Mouse (Mus musculus) stomach, postnatal 0 days (tissue): ENCODE measurements around the gene Atp13a2. TPM values are rescaled to one million over a fixed set of nuclear protein-coding genes. Genes with fewer than 3 reads are reported as not detected.

Experiments
- ATAC-seq: fragments of 200-750 bp; cut with Nextera tagmentation; 2 replicates; pipeline ENCODE4 v1.8.0; 2017; ENCODE audit not compliant: low FRiP score, low TSS enrichment
- DNase-seq: peaks from one replicate; pipeline ENCODE4 v3.0.0-alpha.2; 2016; ENCODE audit warnings: low spot score
- H3K27ac ChIP-seq: fragments of 300-500 bp; sonication (generic); replicated peaks from 2 replicates; pipeline ENCODE4 v1.5.1; 2014; ENCODE audit warnings: mild to moderate bottlenecking, control low read depth
- H3K27me3 ChIP-seq: fragments of 300-500 bp; sonication (generic); 2 replicates; pipeline ENCODE4 v1.6.1; 2014; ENCODE audit warnings: low read length; ENCODE audit not compliant: control insufficient read depth, insufficient read depth
- H3K36me3 ChIP-seq: fragments of 300-500 bp; sonication (generic); 2 replicates; pipeline ENCODE4 v1.6.1; 2014; ENCODE audit warnings: low read length, mixed read lengths; ENCODE audit not compliant: control insufficient read depth, insufficient read depth
- H3K4me1 ChIP-seq: fragments of 300-500 bp; sonication (generic); replicated peaks from 2 replicates; pipeline ENCODE4 v1.6.1; 2014; ENCODE audit warnings: antibody characterized with exemption; ENCODE audit not compliant: control insufficient read depth, insufficient read depth
- H3K4me2 ChIP-seq: fragments of 300-500 bp; sonication (generic); replicated peaks from 2 replicates; pipeline ENCODE4 v1.6.1; 2014; ENCODE audit warnings: low read depth, mild to moderate bottlenecking, control low read depth, moderate library complexity
- H3K4me3 ChIP-seq: fragments of 300-500 bp; sonication (generic); 2 replicates; pipeline ENCODE4 v1.5.1; 2014; ENCODE audit warnings: low read depth, low read length, control low read depth
- H3K9ac ChIP-seq: fragments of 300-500 bp; sonication (generic); 2 replicates; pipeline ENCODE4 v1.6.1; 2014; ENCODE audit warnings: mild to moderate bottlenecking, low read length, control low read depth, mixed read lengths
- H3K9me3 ChIP-seq: fragments of 300-500 bp; sonication (generic); 2 replicates; pipeline ENCODE4 v1.6.1; 2016; ENCODE audit warnings: low read length; ENCODE audit not compliant: control insufficient read depth
- CTCF ChIP-seq: IDR thresholded peaks from 2 replicates; pipeline ENCODE4 v1.5.1; 2016; ENCODE audit warnings: antibody characterized with exemption, low read depth, mild to moderate bottlenecking, moderate library complexity
- EP300 ChIP-seq: optimal IDR thresholded peaks from 2 replicates; pipeline ENCODE3; 2016; ENCODE audit warnings: antibody characterized with exemption
- WGBS: fragments of 180-500 bp; shearing (Covaris S2); extraction: QIAGEN DNeasy Blood & Tissue Kit; methylation state at CpG from one replicate; pipeline ENCODE4 v1.1.7; 2014; 5-methylcytosine and 5-hydroxymethylcytosine counted together
- polyA plus RNA-seq: library from polyadenylated mRNA; unstranded; fragments of >200 nt; fragmentation: Nextera tagmentation; extraction: Ambion mirVana; gene quantifications from 2 replicates; pipeline ENCODE4 v1.2.1, GENCODE M21; 2015

Atp13a2 gene
- polyA plus RNA-seq, 1 experiment from 2014 or later = 14.4 TPM

GRCm38 (mm10) chr4:140995811-140996210 lies 9.1 kb downstream of the Atp13a2 start:
- TF ChIP-seq EP300 (no peak), CTCF (no peak)
- no peak overlapping the region for H3K27ac ChIP-seq
- no peak for ATAC-seq
- H3K4me3 ChIP-seq = no peak overlapping the region
- 92% methylated on average over 8 of the region's 8 CpGs for WGBS
- no peak overlapping the region for H3K9ac ChIP-seq
- no peaks in the 10 kb centered on the region for H3K27me3 ChIP-seq
- no peaks in the 10 kb centered on the region for H3K4me1 ChIP-seq
- no peaks in the 10 kb centered on the region for H3K9me3 ChIP-seq
- H3K4me2 ChIP-seq = no peak overlapping the region
- H3K36me3 ChIP-seq = peaks cover 9% of the 10 kb centered on the region; the same call in 1 of the 2 replicates
- no peak for DNase-seq

- no peaks in the 10 kb centered on the region for H3K4me1 ChIP-seq
- 94% methylated on average over 9 of the region's 9 CpGs for whole genome bisulfite sequencing
- ATAC-seq (no peak), DNase-seq (no peak)
- H3K27me3 ChIP-seq = no peaks in the 10 kb centered on the region
- no peak overlapping the region for H3K27ac ChIP-seq
- no peak overlapping the region for H3K9ac ChIP-seq
- no peak overlapping the region for H3K4me3 ChIP-seq
- H3K4me2 ChIP-seq = no peak overlapping the region
- TF ChIP-seq CTCF (no peak), EP300 (no peak)
- no peaks in the 10 kb centered on the region for H3K9me3 ChIP-seq
- peaks cover 12% of the 10 kb centered on the region for H3K36me3 ChIP-seq
These were observed 10.1 kb downstream of the Atp13a2 start for GRCm38 (mm10) chr4:140996812-140997211.

GRCm38 (mm10) chr4:141005983-141006382 lies 19.3 kb downstream of the Atp13a2 start:
- Histone ChIP-seq H3K36me3 (peaks cover 20% of the 10 kb centered on the region), H3K4me1 (no peaks in the 10 kb centered on the region), H3K4me3 (no peak overlapping the region), H3K4me2 (no peak overlapping the region), H3K27ac (no peak overlapping the region), H3K27me3 (no peaks in the 10 kb centered on the region), H3K9ac (no peak overlapping the region), H3K9me3 (no peaks in the 10 kb centered on the region)
- WGBS = 75% methylated on average over 13 of the region's 13 CpGs
- ATAC-seq = no peak
- DNase-seq = no peak
- no peak for TF ChIP-seq EP300
- peak; percentile 51 for TF ChIP-seq CTCF

- 72% methylated on average over 8 of the region's 8 CpGs for WGBS
- DNase-seq (no peak), ATAC-seq (no peak)
- Histone ChIP-seq H3K4me2 (no peak overlapping the region), H3K27ac (no peak overlapping the region), H3K9ac (no peak overlapping the region), H3K4me3 (no peak overlapping the region), H3K36me3 (peaks cover 13% of the 10 kb centered on the region), H3K9me3 (no peaks in the 10 kb centered on the region), H3K27me3 (no peaks in the 10 kb centered on the region), H3K4me1 (0 out of 2 replicates have a peak, but pooled peaks cover 2% of the 10 kb centered on the region)
- no peak for TF ChIP-seq EP300
- no peak for TF ChIP-seq CTCF
These were observed 21.4 kb downstream of the Atp13a2 start for GRCm38 (mm10) chr4:141008028-141008427.

GRCm38 (mm10) chr4:141010118-141010517 lies 23.4 kb downstream of the Atp13a2 start, which contains the start of gene Mfap2:
Gene Mfap2 (plus strand): TSS chr4:141010418.
- DNase-seq (no peak), ATAC-seq (no peak; the same call in 1 of the 2 replicates)
- TF ChIP-seq EP300 = no peak
- no peak for TF ChIP-seq CTCF
- Histone ChIP-seq H3K27ac (peak within 1 kb of the TSS; percentile 78), H3K4me3 (peak within 1 kb of the TSS; percentile 61), H3K36me3 (peaks cover 10% of the 10 kb centered on the region), H3K4me1 (0 out of 2 replicates have a peak, but pooled peaks cover 2% of the 10 kb centered on the region), H3K4me2 (peak within 1 kb of the TSS; percentile 61), H3K9ac (peak within 1 kb of the TSS; percentile 77), H3K27me3 (no peaks in the 10 kb centered on the region), H3K9me3 (no peaks in the 10 kb centered on the region)
- 10% methylated on average over 7 of the region's 7 CpGs for WGBS

- WGBS = under 1% methylated on average over 26 of the region's 26 CpGs
These were observed 23.9 kb downstream of the Atp13a2 start for GRCm38 (mm10) chr4:141010526-141010925.

More at GRCm38 (mm10) chr4:141010526-141010925, 23.9 kb downstream of the Atp13a2 start:
- peak; percentile 56 for DNase-seq
- H3K9ac ChIP-seq = peak overlapping the region; percentile 77
- ATAC-seq = peak; percentile 49; the same call in 1 of the 2 replicates
- H3K27ac ChIP-seq = peak overlapping the region; percentile 78
- H3K4me2 ChIP-seq = peak overlapping the region; percentile 61
- H3K4me1 ChIP-seq = 0 out of 2 replicates have a peak, but pooled peaks cover 2% of the 10 kb centered on the region
- H3K27me3 ChIP-seq = no peaks in the 10 kb centered on the region
- no peaks in the 10 kb centered on the region for H3K9me3 ChIP-seq
- no peak for TF ChIP-seq EP300
- TF ChIP-seq CTCF = peak; percentile 8; the same call in 1 of the 2 replicates
- H3K4me3 ChIP-seq = peak overlapping the region; percentile 61
- H3K36me3 ChIP-seq = peaks cover 10% of the 10 kb centered on the region
